12 mouse cellular contexts compared by ENCODE assay signal in the genomic region with DNA sequence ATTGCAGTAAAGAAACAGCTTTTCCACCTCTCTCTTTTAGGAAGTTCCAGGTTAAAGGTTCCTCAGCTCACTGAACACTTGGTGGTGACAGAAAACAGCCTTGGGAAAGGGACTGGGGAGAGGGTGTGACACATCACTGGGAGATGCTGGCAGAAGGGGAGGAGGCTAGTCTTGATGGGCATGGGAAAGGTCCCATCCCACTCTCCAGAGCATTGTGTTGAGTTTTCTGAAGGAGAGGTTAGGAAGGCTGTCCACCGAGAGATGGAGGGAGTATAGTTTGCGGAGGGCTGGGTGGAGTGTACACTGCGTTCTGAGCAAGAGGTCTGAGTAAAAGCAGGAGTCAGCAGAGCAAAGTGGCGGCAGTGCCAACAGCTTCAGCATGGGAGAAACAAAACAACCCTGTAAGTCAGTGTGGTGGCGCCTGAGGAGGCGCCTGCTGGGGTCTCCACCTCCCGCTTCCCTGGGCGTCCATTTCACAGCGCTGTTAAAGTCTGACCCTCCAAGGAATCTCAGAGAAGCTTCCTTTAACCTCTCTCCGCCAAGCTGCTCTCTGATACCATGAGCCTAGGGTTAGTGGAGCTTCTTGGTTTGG. TPM values are rescaled to one million over a fixed set of nuclear protein-coding genes. Genes with fewer than 3 reads are reported as not detected.
DNase-seq lines count a peak whose midpoint lies in the region; ATAC-seq and TF ChIP-seq lines count a peak whose summit lies in the region.
"Had no signal": no experiment of that assay in that cellular context is flagged by ENCODE, and none has a peak within 500 bp of the region (broad histone marks: within the 10 kb centered on the region; RNA-seq: fewer than 3 reads in every experiment).

No protein-coding gene starts in this region.

- H3K4me3 ChIP-seq in hindbrain, embryonic 10.5 days = no peak overlapping the region
- H3K4me3 ChIP-seq in hindbrain, embryonic 11.5 days (ENCODE audit: low read depth, low read length) = no peak overlapping the region
- H3K4me3 ChIP-seq in neural tube, embryonic 13.5 days = no peak overlapping the region
- H3K4me3 ChIP-seq in forebrain, embryonic 15.5 days = no peak overlapping the region
- H3K4me3 ChIP-seq in stomach, postnatal 0 days (ENCODE audit: low read depth, low read length) = no peak overlapping the region
- H3K4me3 ChIP-seq: heart, embryonic 10.5 days had no signal

- no peak overlapping the region for H3K4me2 ChIP-seq in hindbrain, embryonic 11.5 days (replicated peaks; ENCODE audit: low read depth, low read length)
- H3K4me2 ChIP-seq in neural tube, embryonic 13.5 days = 0 out of 2 replicates have a peak overlapping the region, but pooled peaks have one; percentile 7
- no peak overlapping the region for H3K4me2 ChIP-seq in forebrain, embryonic 15.5 days (replicated peaks)
- no peak overlapping the region for H3K4me2 ChIP-seq in stomach, postnatal 0 days (replicated peaks; ENCODE audit: low read depth)

- TF ChIP-seq EP300 in stomach, postnatal 0 days (optimal IDR thresholded peaks at IDR 0.05) = no peak

- no peak for ATAC-seq in hindbrain, embryonic 11.5 days (ENCODE audit: low FRiP score)
- ATAC-seq in neural tube, embryonic 13.5 days (ENCODE audit: low read depth) = no peak
- ATAC-seq in forebrain, embryonic 15.5 days (replicated peaks) = no peak; the same call in 1 of the 2 replicates
- no peak for ATAC-seq in stomach, postnatal 0 days (ENCODE audit: low FRiP score, low TSS enrichment)

- peaks cover 81% of the 10 kb centered on the region for H3K36me3 ChIP-seq in hindbrain, embryonic 10.5 days
- H3K36me3 ChIP-seq in hindbrain, embryonic 11.5 days (ENCODE audit: control insufficient read depth, insufficient read depth, low read length) = peaks cover 25% of the 10 kb centered on the region
- H3K36me3 ChIP-seq in neural tube, embryonic 13.5 days = peaks cover 47% of the 10 kb centered on the region
- peaks cover 39% of the 10 kb centered on the region for H3K36me3 ChIP-seq in forebrain, embryonic 15.5 days
- H3K36me3 ChIP-seq in stomach, postnatal 0 days (ENCODE audit: control insufficient read depth, insufficient read depth, low read length) = peaks cover 33% of the 10 kb centered on the region

- H3K27me3 ChIP-seq in hindbrain, embryonic 10.5 days (ENCODE audit: insufficient read depth, poor library complexity, severe bottlenecking) = no peaks in the 10 kb centered on the region
- H3K27me3 ChIP-seq in hindbrain, embryonic 11.5 days (ENCODE audit: control insufficient read depth, insufficient read depth, low read length) = no peaks in the 10 kb centered on the region
- H3K27me3 ChIP-seq in neural tube, embryonic 13.5 days = no peaks in the 10 kb centered on the region
- no peaks in the 10 kb centered on the region for H3K27me3 ChIP-seq in forebrain, embryonic 15.5 days
- no peaks in the 10 kb centered on the region for H3K27me3 ChIP-seq in stomach, postnatal 0 days (ENCODE audit: control insufficient read depth, insufficient read depth, low read length)

- DNase-seq in hindbrain, embryonic 10.5 days (ENCODE audit: low spot score) = no peak
- no peak for DNase-seq in hindbrain, embryonic 11.5 days (ENCODE audit: low spot score)
- no peak for DNase-seq in neural tube, embryonic 10.5 days (ENCODE audit: extremely low spot score, low spot score)
- no peak for DNase-seq in stomach, postnatal 0 days (ENCODE audit: low spot score)
- no peak for DNase-seq in left cerebral cortex, adult 18-20 months (ENCODE audit: low spot score in 2 of 2)
- no peak for DNase-seq in kidney, adult 11 months
- DNase-seq: cerebellum, adult 11 months; liver; lung, postnatal 14 days had no signal

- peaks cover 45% of the 10 kb centered on the region for H3K4me1 ChIP-seq in hindbrain, embryonic 10.5 days (replicated peaks)
- peaks cover 6% of the 10 kb centered on the region; the same call in 1 of the 2 replicates for H3K4me1 ChIP-seq in hindbrain, embryonic 11.5 days (replicated peaks; ENCODE audit: control insufficient read depth, insufficient read depth, low read length)
- H3K4me1 ChIP-seq in neural tube, embryonic 13.5 days (replicated peaks) = peaks cover 45% of the 10 kb centered on the region
- H3K4me1 ChIP-seq in forebrain, embryonic 15.5 days = peaks cover 32% of the 10 kb centered on the region
- H3K4me1 ChIP-seq in stomach, postnatal 0 days (replicated peaks; ENCODE audit: control insufficient read depth, insufficient read depth) = no peaks in the 10 kb centered on the region

- WGBS in hindbrain, embryonic 10.5 days = 42% methylated on average over 10 of the region's 10 CpGs
- 52% methylated on average over 10 of the region's 10 CpGs for WGBS in hindbrain, embryonic 11.5 days
- WGBS in neural tube, embryonic 13.5 days = 51% methylated on average over 10 of the region's 10 CpGs
- 45% methylated on average over 10 of the region's 10 CpGs for WGBS in forebrain, embryonic 15.5 days
- WGBS in stomach, postnatal 0 days = 50% methylated on average over 10 of the region's 10 CpGs

- TF ChIP-seq CTCF in stomach, postnatal 0 days (IDR thresholded peaks at IDR 0.05; ENCODE audit: low read depth) = no peak

- peak overlapping the region; percentile 45; the same call in 1 of the 2 replicates for H3K27ac ChIP-seq in hindbrain, embryonic 10.5 days
- H3K27ac ChIP-seq in hindbrain, embryonic 11.5 days (ENCODE audit: low read depth, low read length) = no peak overlapping the region
- H3K27ac ChIP-seq in neural tube, embryonic 13.5 days (replicated peaks) = peak overlapping the region; percentile 52; the same call in 1 of the 2 replicates
- peak overlapping the region; percentile 28; the same call in 1 of the 2 replicates for H3K27ac ChIP-seq in forebrain, embryonic 15.5 days (replicated peaks)
- H3K27ac ChIP-seq in stomach, postnatal 0 days (replicated peaks) = 0 out of 2 replicates have a peak overlapping the region, but pooled peaks have one; percentile 30
- H3K27ac ChIP-seq: heart, embryonic 10.5 days had no signal

- no peak overlapping the region for H3K9ac ChIP-seq in hindbrain, embryonic 11.5 days (ENCODE audit: low read depth, low read length)
- H3K9ac ChIP-seq in neural tube, embryonic 13.5 days = peak overlapping the region; percentile 45; the same call in 1 of the 2 replicates
- H3K9ac ChIP-seq in forebrain, embryonic 15.5 days (replicated peaks) = no peak overlapping the region
- no peak overlapping the region for H3K9ac ChIP-seq in stomach, postnatal 0 days (ENCODE audit: low read length)

- no peaks in the 10 kb centered on the region for H3K9me3 ChIP-seq in hindbrain, embryonic 10.5 days
- no peaks in the 10 kb centered on the region for H3K9me3 ChIP-seq in hindbrain, embryonic 11.5 days (ENCODE audit: control insufficient read depth, low read length)
- no peaks in the 10 kb centered on the region for H3K9me3 ChIP-seq in neural tube, embryonic 13.5 days
- H3K9me3 ChIP-seq in forebrain, embryonic 15.5 days = no peaks in the 10 kb centered on the region
- H3K9me3 ChIP-seq in stomach, postnatal 0 days (ENCODE audit: control insufficient read depth, low read length) = no peaks in the 10 kb centered on the region
- H3K9me3 ChIP-seq: heart, embryonic 10.5 days had no signal

RNA-seq across cellular contexts. Expression of gene A3galt2, which starts 12.7 kb away (rescaled TPM):
- 0.18 and 0.26 TPM in 2 replicates for polyA plus RNA-seq in hindbrain, embryonic 10.5 days (2016; fragmentation: Nextera tagmentation; extraction: Ambion mirVana)
- 0.42 and 0.51 TPM in 2 replicates for polyA plus RNA-seq in hindbrain, embryonic 11.5 days (2014; fragmentation: Nextera tagmentation; extraction: Ambion mirVana)
- polyA plus RNA-seq in neural tube, embryonic 13.5 days (2015; fragmentation: Nextera tagmentation; extraction: Ambion mirVana) = 0.46 and 0.70 TPM in 2 replicates
- polyA plus RNA-seq in forebrain, embryonic 15.5 days (2015; fragmentation: Nextera tagmentation; extraction: Ambion mirVana) = 0.45 and 0.61 TPM in 2 replicates
- polyA plus RNA-seq in stomach, postnatal 0 days (2015; fragmentation: Nextera tagmentation; extraction: Ambion mirVana) = 0.02 TPM in 1 of 2 replicates, not detected in the other
- total RNA-seq in left cerebral cortex, adult 18-20 months (2021) = under 1 TPM; 0.28 to 0.37 TPM
